Mouse (Mus musculus): Measurements from ENCODE around the gene Rasgrf1.

DNA sequence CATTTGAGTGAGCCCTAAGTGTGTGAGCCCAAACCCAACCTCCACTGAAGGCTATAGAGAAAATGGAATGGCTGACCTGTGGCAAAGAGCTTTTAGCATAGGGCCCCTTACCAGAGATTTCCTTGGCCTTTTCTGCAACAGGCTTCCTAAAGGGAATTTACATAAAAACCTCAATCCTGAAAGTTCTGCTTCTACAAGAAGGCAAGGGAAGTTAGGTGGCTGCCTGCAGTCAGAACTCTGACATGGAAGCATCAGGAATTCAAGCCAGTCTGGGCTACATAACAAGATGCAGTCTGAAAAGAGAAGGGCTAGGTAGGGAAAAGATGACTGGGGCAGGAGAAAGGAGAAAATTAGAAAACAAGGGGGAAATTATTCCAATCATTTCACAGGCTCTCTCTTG is 1.8 kb upstream of the Rasgrf1 start:
- TF ChIP-seq CTCF (IDR thresholded peaks at IDR 0.05; ENCODE audit: low read depth, low read length) (no peak), POLR2A (IDR thresholded peaks at IDR 0.05; ENCODE audit: insufficient read depth, low read length) (no peak)

All from ES-Bruce4 (cell line).